ENCODE assay signal across 10 mouse cellular contexts in the genomic region with DNA sequence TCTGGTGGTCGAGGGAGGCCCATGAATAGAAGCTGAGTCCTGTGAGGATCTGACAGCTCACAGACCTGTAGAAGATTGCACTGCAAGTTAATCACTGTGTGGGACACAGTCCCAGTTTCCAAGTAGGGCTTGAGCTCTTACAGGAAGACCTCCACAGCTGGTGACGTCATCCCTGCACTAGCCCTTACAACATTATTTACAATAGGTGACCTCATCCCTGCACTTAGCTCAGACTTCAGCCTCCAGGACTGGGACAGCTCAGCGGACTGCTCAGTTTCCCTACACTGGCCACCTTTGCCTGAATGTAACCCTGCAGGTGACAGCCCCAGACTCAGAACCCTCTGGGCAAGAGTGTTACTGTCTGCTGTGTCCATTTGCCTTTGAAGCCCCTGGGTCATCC.
DNase-seq lines count a peak whose midpoint lies in the region; ATAC-seq and TF ChIP-seq lines count a peak whose summit lies in the region.
"Had no signal": no experiment of that assay in that cellular context is flagged by ENCODE, and none has a peak within 500 bp of the region (broad histone marks: within the 10 kb centered on the region; RNA-seq: fewer than 3 reads in every experiment).

No protein-coding gene starts in this region.

- no peaks in the 10 kb centered on the region for H3K9me3 ChIP-seq in midbrain, embryonic 14.5 days (ENCODE audit: control insufficient read depth, low read length)
- H3K9me3 ChIP-seq in midbrain, postnatal 0 days (ENCODE audit: low read length) = no peaks in the 10 kb centered on the region
- no peaks in the 10 kb centered on the region for H3K9me3 ChIP-seq in liver, embryonic 16.5 days (replicated peaks; ENCODE audit: control insufficient read depth, low read length)
- H3K9me3 ChIP-seq: kidney, embryonic 15.5 days had no signal

- no peaks in the 10 kb centered on the region for H3K36me3 ChIP-seq in midbrain, embryonic 14.5 days (ENCODE audit: control insufficient read depth, insufficient read depth, low read length)
- no peaks in the 10 kb centered on the region for H3K36me3 ChIP-seq in midbrain, postnatal 0 days (ENCODE audit: insufficient read depth, low read length)
- H3K36me3 ChIP-seq in liver, embryonic 16.5 days (ENCODE audit: control insufficient read depth, insufficient read depth) = no peaks in the 10 kb centered on the region
- H3K36me3 ChIP-seq in kidney, adult 2 months (ENCODE audit: control insufficient read depth, insufficient read depth, low read length) = no peaks in the 10 kb centered on the region

- WGBS in midbrain, embryonic 14.5 days = 92% methylated on average over 3 of the region's 3 CpGs
- 70% methylated on average over 3 of the region's 3 CpGs for WGBS in midbrain, postnatal 0 days
- WGBS in liver, embryonic 16.5 days (ENCODE audit: insufficient replicate concordance) = 65% methylated on average over 3 of the region's 3 CpGs
- 83% methylated on average over 3 of the region's 3 CpGs for WGBS in kidney, adult 2 months

- H3K27me3 ChIP-seq in midbrain, embryonic 14.5 days (ENCODE audit: control insufficient read depth, insufficient read depth, low read length) = no peaks in the 10 kb centered on the region
- H3K27me3 ChIP-seq in midbrain, postnatal 0 days (ENCODE audit: insufficient read depth, low read length) = no peaks in the 10 kb centered on the region
- H3K27me3 ChIP-seq in liver, embryonic 16.5 days (ENCODE audit: control insufficient read depth, insufficient read depth, low read depth, low read length) = no peaks in the 10 kb centered on the region
- no peaks in the 10 kb centered on the region for H3K27me3 ChIP-seq in kidney, adult 2 months (replicated peaks; ENCODE audit: control insufficient read depth, insufficient read depth, low read length)
- H3K27me3 ChIP-seq: kidney, embryonic 15.5 days had no signal

- no peak for TF ChIP-seq CTCF in midbrain, postnatal 0 days (IDR thresholded peaks at IDR 0.05)
- no peak for TF ChIP-seq CTCF in kidney, adult 2 months (conservative IDR thresholded peaks at IDR 0.05; ENCODE audit: insufficient read depth, insufficient read length, low read depth, low read length)

- no peak overlapping the region for H3K4me3 ChIP-seq in midbrain, embryonic 14.5 days (replicated peaks; ENCODE audit: low read depth, low read length)
- no peak overlapping the region for H3K4me3 ChIP-seq in midbrain, postnatal 0 days (ENCODE audit: low read depth, low read length)
- no peak overlapping the region for H3K4me3 ChIP-seq in liver, embryonic 16.5 days (ENCODE audit: low read depth, low read length)
- H3K4me3 ChIP-seq in kidney, adult 2 months (ENCODE audit: insufficient read depth, low read depth, low read length) = no peak overlapping the region
- H3K4me3 ChIP-seq: gastrocnemius, adult 2 months; kidney, embryonic 15.5 days had no signal

- 0 out of 2 replicates have a peak, but pooled peaks have one; percentile 6 for ATAC-seq in frontal cortex, adult (ENCODE audit: low TSS enrichment)
- no peak for ATAC-seq in midbrain, embryonic 14.5 days (ENCODE audit: low FRiP score, low TSS enrichment)
- ATAC-seq in midbrain, postnatal 0 days (ENCODE audit: low FRiP score) = no peak
- peak; percentile 87 for ATAC-seq in liver, embryonic 16.5 days (ENCODE audit: low read depth)

- H3K27ac ChIP-seq in midbrain, embryonic 14.5 days (replicated peaks; ENCODE audit: low read depth, low read length) = peak overlapping the region; percentile 68
- H3K27ac ChIP-seq in midbrain, postnatal 0 days (ENCODE audit: low read depth, low read length) = no peak overlapping the region
- H3K27ac ChIP-seq in liver, embryonic 16.5 days (ENCODE audit: low read length) = peak overlapping the region; percentile 12; the same call in 1 of the 2 replicates
- no peak overlapping the region for H3K27ac ChIP-seq in kidney, adult 2 months (ENCODE audit: insufficient read depth, low read depth, low read length)
- H3K27ac ChIP-seq: gastrocnemius, adult 2 months; kidney, embryonic 15.5 days had no signal

- H3K4me2 ChIP-seq in midbrain, embryonic 14.5 days (ENCODE audit: low read length) = no peak overlapping the region
- no peak overlapping the region for H3K4me2 ChIP-seq in midbrain, postnatal 0 days (ENCODE audit: low read depth, low read length, poor library complexity, severe bottlenecking)
- no peak overlapping the region for H3K4me2 ChIP-seq in liver, embryonic 16.5 days (ENCODE audit: low read depth, low read length)
- H3K4me2 ChIP-seq: kidney, embryonic 15.5 days had no signal

- no peak overlapping the region for H3K9ac ChIP-seq in midbrain, embryonic 14.5 days (replicated peaks; ENCODE audit: low read length)
- H3K9ac ChIP-seq in midbrain, postnatal 0 days (replicated peaks; ENCODE audit: low read length, poor library complexity, severe bottlenecking) = no peak overlapping the region
- no peak overlapping the region for H3K9ac ChIP-seq in liver, embryonic 16.5 days (ENCODE audit: low read depth, low read length)
- H3K9ac ChIP-seq: kidney, embryonic 15.5 days had no signal

- no peak for DNase-seq in frontal cortex, adult 2 months (ENCODE audit: extremely low spot score in 1 of 2, low spot score in 1 of 2)
- no peak for DNase-seq in midbrain, embryonic 14.5 days
- no peak for DNase-seq in midbrain, postnatal 0 days (ENCODE audit: low spot score)
- DNase-seq in spleen, postnatal 4 days (ENCODE audit: low spot score in 2 of 2) = no peak
- no peak for DNase-seq in gastrocnemius, postnatal 14 days
- DNase-seq in kidney, adult 2 months = no peak
- DNase-seq: gastrocnemius, adult 2 months had no signal

- intact Hi-C loops in gastrocnemius, postnatal 14 days (cut with DNase I; ENCODE audit: low total_unique reads) = no loop called here

- TF ChIP-seq POLR2A in kidney, adult 2 months (IDR thresholded peaks at IDR 0.05; ENCODE audit: low read depth, low read length) = no peak

- peaks cover 15% of the 10 kb centered on the region for H3K4me1 ChIP-seq in midbrain, embryonic 14.5 days (ENCODE audit: control insufficient read depth, insufficient read depth, low read length)
- H3K4me1 ChIP-seq in midbrain, postnatal 0 days (ENCODE audit: insufficient read depth, low read length) = peaks cover 4% of the 10 kb centered on the region; the same call in 1 of the 2 replicates
- H3K4me1 ChIP-seq in liver, embryonic 16.5 days (ENCODE audit: control insufficient read depth, low read depth, low read length) = peaks cover 5% of the 10 kb centered on the region
- no peaks in the 10 kb centered on the region for H3K4me1 ChIP-seq in kidney, adult 2 months (ENCODE audit: control insufficient read depth, insufficient read depth, low read length)
- H3K4me1 ChIP-seq: kidney, embryonic 15.5 days had no signal

Comparison
In these comparisons a context has a peak if more than half of its experiments do, and no peak if none do; other contexts are left out.
1. H3K27ac ChIP-seq: peak in midbrain, embryonic 14.5 days (single experiment) and liver, embryonic 16.5 days (single experiment); none in midbrain, postnatal 0 days (single experiment) and kidney, adult 2 months (single experiment).
2. ATAC-seq: peak in frontal cortex, adult (single experiment) and liver, embryonic 16.5 days (single experiment); none in midbrain, embryonic 14.5 days (single experiment) and midbrain, postnatal 0 days (single experiment).